10 mouse cellular contexts compared by ENCODE assay signal in the genomic region with DNA sequence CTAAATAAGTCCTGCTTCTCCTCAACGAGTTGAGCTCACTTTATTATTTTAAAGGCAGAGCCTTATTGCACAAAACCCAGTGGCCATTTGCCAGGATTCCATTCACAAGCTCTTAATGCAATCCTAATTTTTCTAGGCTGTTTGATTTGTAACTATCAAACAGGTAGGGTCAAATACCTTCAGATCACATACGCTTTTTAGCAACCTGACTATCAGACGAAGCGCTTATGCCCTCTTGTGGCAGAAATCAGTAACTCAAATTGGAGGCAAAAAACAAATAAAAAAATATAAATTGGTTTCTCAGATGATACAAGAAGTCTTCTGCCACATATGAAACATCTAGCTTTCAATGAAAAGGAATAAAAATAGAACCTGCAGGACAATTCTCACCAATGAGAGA. TPM values are rescaled to one million over a fixed set of nuclear protein-coding genes. Genes with fewer than 3 reads are reported as not detected.
DNase-seq lines count a peak whose midpoint lies in the region; ATAC-seq and TF ChIP-seq lines count a peak whose summit lies in the region.
"Had no signal": no experiment of that assay in that cellular context is flagged by ENCODE, and none has a peak within 500 bp of the region (broad histone marks: within the 10 kb centered on the region; RNA-seq: fewer than 3 reads in every experiment).

No protein-coding gene starts in this region.

- no peak overlapping the region for H3K4me3 ChIP-seq in kidney, adult 2 months (ENCODE audit: insufficient read depth, low read depth, low read length)
- H3K4me3 ChIP-seq in ES-Bruce4 (ENCODE audit: low read depth, low read length), result no peak overlapping the region
- no peak overlapping the region for H3K4me3 ChIP-seq in lung, postnatal 0 days (ENCODE audit: low read depth, low read length)

- H3K27ac ChIP-seq in kidney, adult 2 months (ENCODE audit: insufficient read depth, low read depth, low read length), result no peak overlapping the region
- H3K27ac ChIP-seq in ES-Bruce4 (ENCODE audit: insufficient read depth, low read length), result no peak overlapping the region
- no peak overlapping the region for H3K27ac ChIP-seq in lung, postnatal 0 days (ENCODE audit: low read length)

- H3K9me3 ChIP-seq in ES-Bruce4 (replicated peaks; ENCODE audit: control insufficient read depth, insufficient read depth, low read length, poor library complexity, severe bottlenecking), result no peaks in the 10 kb centered on the region
- H3K9me3 ChIP-seq in lung, postnatal 0 days (ENCODE audit: low read length), result no peaks in the 10 kb centered on the region

- no peaks in the 10 kb centered on the region for H3K27me3 ChIP-seq in kidney, adult 2 months (replicated peaks; ENCODE audit: control insufficient read depth, insufficient read depth, low read length)
- no peaks in the 10 kb centered on the region for H3K27me3 ChIP-seq in ES-Bruce4 (ENCODE audit: control insufficient read depth, insufficient read depth, low read length, poor library complexity, severe bottlenecking)
- H3K27me3 ChIP-seq in lung, postnatal 0 days (replicated peaks; ENCODE audit: insufficient read depth, low read length), result no peaks in the 10 kb centered on the region

- WGBS in kidney, adult 2 months, result 17% methylated on average over 4 of the region's 4 CpGs
- WGBS in lung, postnatal 0 days, result 15% methylated on average over 4 of the region's 4 CpGs

- peak; percentile 59; the same call in 1 of the 2 replicates for ATAC-seq in lung, postnatal 0 days

- no peak overlapping the region for H3K4me2 ChIP-seq in lung, postnatal 0 days (replicated peaks; ENCODE audit: low read depth, low read length)

- H3K36me3 ChIP-seq in kidney, adult 2 months (ENCODE audit: control insufficient read depth, insufficient read depth, low read length), result no peaks in the 10 kb centered on the region
- H3K36me3 ChIP-seq in ES-Bruce4 (ENCODE audit: control insufficient read depth, insufficient read depth, low read length, poor library complexity, severe bottlenecking), result no peaks in the 10 kb centered on the region
- H3K36me3 ChIP-seq in lung, postnatal 0 days (ENCODE audit: insufficient read depth, low read length), result no peaks in the 10 kb centered on the region

- no peak for TF ChIP-seq POLR2A in kidney, adult 2 months (IDR thresholded peaks at IDR 0.05; ENCODE audit: low read depth, low read length)
- TF ChIP-seq POLR2A in ES-Bruce4 (IDR thresholded peaks at IDR 0.05; ENCODE audit: insufficient read depth, low read length), result no peak

- no peaks in the 10 kb centered on the region for H3K4me1 ChIP-seq in kidney, adult 2 months (ENCODE audit: control insufficient read depth, insufficient read depth, low read length)
- no peaks in the 10 kb centered on the region for H3K4me1 ChIP-seq in ES-Bruce4 (ENCODE audit: control insufficient read depth, insufficient read depth, low read length)
- no peaks in the 10 kb centered on the region for H3K4me1 ChIP-seq in lung, postnatal 0 days (ENCODE audit: insufficient read depth, low read depth, low read length)

- TF ChIP-seq EP300 in ES-Bruce4 (IDR thresholded peaks at IDR 0.05; ENCODE audit: insufficient read depth, low read depth, low read length), result no peak
- peak; percentile 28; the same call in 1 of the 2 replicates for TF ChIP-seq EP300 in lung, postnatal 0 days (IDR thresholded peaks at IDR 0.05)

- 0 out of 2 replicates have a peak, but pooled peaks have one; percentile 1 for TF ChIP-seq CTCF in kidney, adult 2 months (conservative IDR thresholded peaks at IDR 0.05; ENCODE audit: insufficient read depth, insufficient read length, low read depth, low read length)
- TF ChIP-seq CTCF in ES-Bruce4 (IDR thresholded peaks at IDR 0.05; ENCODE audit: low read depth, low read length), result peak; percentile 15
- TF ChIP-seq CTCF in lung, postnatal 0 days (IDR thresholded peaks at IDR 0.05), result peak; percentile 71

- peak; percentile 8 for DNase-seq in kidney, adult 2 months
- no peak for DNase-seq in kidney, postnatal 14 days
- peak; percentile 50 for DNase-seq in embryo, embryonic 10.5 days (ENCODE audit: low spot score)
- DNase-seq in lung, postnatal 0 days (ENCODE audit: low spot score), result peak; percentile 75
- DNase-seq in gastrocnemius, postnatal 14 days, result no peak
- DNase-seq in adrenal gland, adult 2 months, result no peak
- no peak for DNase-seq in layer of hippocampus, adult 8-10 months (ENCODE audit: low spot score in 2 of 2)

- intact Hi-C loops in gastrocnemius, postnatal 14 days (cut with DNase I; ENCODE audit: low total_unique reads), result no loop called here

- no peak overlapping the region for H3K9ac ChIP-seq in ES-Bruce4 (ENCODE audit: low read depth, poor library complexity, severe bottlenecking)
- H3K9ac ChIP-seq in lung, postnatal 0 days (replicated peaks; ENCODE audit: low read depth), result no peak overlapping the region

RNA-seq across cellular contexts. Expression of a gene that starts 12.9 kb away (rescaled TPM):
- polyA plus RNA-seq in kidney, adult 2 months (2012; rRNA removed), result not detected in 2 replicates
- not detected in 2 replicates for polyA plus RNA-seq in ES-Bruce4 (2011; ENCODE audit: insufficient read depth, insufficient read length, low read depth, missing spikeins)
- 0.94 and 1.2 TPM in 2 replicates for polyA plus RNA-seq in lung, postnatal 0 days (2015; fragmentation: Nextera tagmentation; extraction: Ambion mirVana)
- not detected for total RNA-seq in gastrocnemius, postnatal 14 days (2021)
- not detected for total RNA-seq in adrenal gland, adult 2 months (2021)
- polyA plus RNA-seq in adrenal gland, adult 2 months (2012; rRNA removed), result not detected in 2 replicates
- total RNA-seq in layer of hippocampus, adult 8-10 months (2022), result not detected
- total RNA-seq: layer of hippocampus, postnatal 14 days had no signal
- polyA plus RNA-seq: gonadal fat pad, adult 2 months had no signal

RNA-seq across cellular contexts. Expression of a gene that starts 17.0 kb away (rescaled TPM):
- polyA plus RNA-seq in kidney, adult 2 months (2012; rRNA removed), result 0.20 and 0.54 TPM in 2 replicates
- not detected in 2 replicates for polyA plus RNA-seq in ES-Bruce4 (2011; ENCODE audit: insufficient read depth, insufficient read length, low read depth, missing spikeins)
- 0.24 TPM in 1 of 2 replicates, not detected in the other for polyA plus RNA-seq in lung, postnatal 0 days (2015; fragmentation: Nextera tagmentation; extraction: Ambion mirVana)
- total RNA-seq in gastrocnemius, postnatal 14 days (2021), result not detected
- not detected for total RNA-seq in adrenal gland, adult 2 months (2021)
- not detected in 2 replicates for polyA plus RNA-seq in adrenal gland, adult 2 months (2012; rRNA removed)
- total RNA-seq in layer of hippocampus, adult 8-10 months (2022), result not detected
- total RNA-seq: layer of hippocampus, postnatal 14 days had no signal

RNA-seq across cellular contexts. Expression of a gene that starts 56.5 kb away (rescaled TPM):
- polyA plus RNA-seq in kidney, adult 2 months (2012; rRNA removed), result 2.9 and 3.7 TPM in 2 replicates
- 6.8 and 8.5 TPM in 2 replicates for polyA plus RNA-seq in ES-Bruce4 (2011; ENCODE audit: insufficient read depth, insufficient read length, low read depth, missing spikeins)
- polyA plus RNA-seq in lung, postnatal 0 days (2015; fragmentation: Nextera tagmentation; extraction: Ambion mirVana), result 2.4 and 2.9 TPM in 2 replicates
- total RNA-seq in gastrocnemius, postnatal 14 days (2021), result under 1 TPM; 0.08 to 0.31 TPM
- total RNA-seq in adrenal gland, adult 2 months (2021), result 1 to 10 TPM in 1 of 2 experiments, under 1 TPM in 1; 0.55 to 1.1 TPM
- polyA plus RNA-seq in adrenal gland, adult 2 months (2012; rRNA removed), result 0.24 and 0.60 TPM in 2 replicates
- under 1 TPM in 1 of 4 experiments, not detected in 3; 0.43 TPM for total RNA-seq in layer of hippocampus, adult 8-10 months (2022)

Comparison
In these comparisons a context has a peak if more than half of its experiments do, and no peak if none do; other contexts are left out.
1. DNase-seq: peak in kidney, adult 2 months (single experiment), embryo, embryonic 10.5 days (single experiment) and lung, postnatal 0 days (single experiment); none in kidney, postnatal 14 days (single experiment), gastrocnemius, postnatal 14 days (single experiment), adrenal gland, adult 2 months (single experiment) and layer of hippocampus, adult 8-10 months (0 of 2).
2. CTCF ChIP-seq: peak in every context shown above with its lines; median percentile 71 in lung, postnatal 0 days; 15 in ES-Bruce4; 1 in kidney, adult 2 months.